Mouse (Mus musculus) embryonic facial prominence, embryonic 15.5 days (tissue): ENCODE results near the gene Ifrd2. TPM values are rescaled to one million over a fixed set of nuclear protein-coding genes. Genes with fewer than 3 reads are reported as not detected.

Experiments
- ATAC-seq: fragments of 200-750 bp; cut with Nextera tagmentation; 2 replicates; pipeline ENCODE4 v1.8.0; 2017; ENCODE audit warnings: low read depth, moderate TSS enrichment; ENCODE audit not compliant: insufficient number of reproducible peaks, low FRiP score, low TSS enrichment
- H3K27ac ChIP-seq: fragments of 300-500 bp; sonication (generic); replicated peaks from 2 replicates; pipeline ENCODE4 v1.5.1; 2015; ENCODE audit warnings: mild to moderate bottlenecking, inconsistent platforms
- H3K27me3 ChIP-seq: fragments of 300-500 bp; sonication (generic); 2 replicates; pipeline ENCODE4 v1.6.1; 2015; ENCODE audit warnings: inconsistent platforms
- H3K36me3 ChIP-seq: fragments of 300-500 bp; sonication (generic); 2 replicates; pipeline ENCODE4 v1.6.1; 2015; ENCODE audit warnings: mild to moderate bottlenecking, inconsistent platforms
- H3K4me1 ChIP-seq: fragments of 300-500 bp; sonication (generic); 2 replicates; pipeline ENCODE4 v1.6.1; 2015; ENCODE audit warnings: inconsistent platforms
- H3K4me2 ChIP-seq: fragments of 300-500 bp; sonication (generic); replicated peaks from 2 replicates; pipeline ENCODE4 v1.6.1; 2015; ENCODE audit warnings: mild to moderate bottlenecking, inconsistent platforms
- H3K4me3 ChIP-seq: fragments of 300-500 bp; sonication (generic); replicated peaks from 2 replicates; pipeline ENCODE4 v1.5.1; 2015; ENCODE audit warnings: mild to moderate bottlenecking, inconsistent platforms
- H3K9ac ChIP-seq: fragments of 300-500 bp; sonication (generic); 2 replicates; pipeline ENCODE4 v1.6.1; 2015; ENCODE audit warnings: inconsistent platforms
- H3K9me3 ChIP-seq: fragments of 300-500 bp; sonication (generic); replicated peaks from 2 replicates; pipeline ENCODE4 v1.6.1; 2016; ENCODE audit warnings: inconsistent platforms
- WGBS: fragments of 180-500 bp; shearing (Covaris S2); methylation state at CpG from one replicate; pipeline ENCODE4 v1.1.7; 2015; 5-methylcytosine and 5-hydroxymethylcytosine counted together
- polyA plus RNA-seq: library from polyadenylated mRNA; unstranded; fragments of >200 nt; fragmentation: Nextera tagmentation; extraction: Ambion mirVana; gene quantifications from 2 replicates; pipeline ENCODE4 v1.2.1, GENCODE M21; 2015

The Ifrd2 gene
- polyA plus RNA-seq, 1 experiment from 2014 or later, result 46.8 TPM

DNA sequence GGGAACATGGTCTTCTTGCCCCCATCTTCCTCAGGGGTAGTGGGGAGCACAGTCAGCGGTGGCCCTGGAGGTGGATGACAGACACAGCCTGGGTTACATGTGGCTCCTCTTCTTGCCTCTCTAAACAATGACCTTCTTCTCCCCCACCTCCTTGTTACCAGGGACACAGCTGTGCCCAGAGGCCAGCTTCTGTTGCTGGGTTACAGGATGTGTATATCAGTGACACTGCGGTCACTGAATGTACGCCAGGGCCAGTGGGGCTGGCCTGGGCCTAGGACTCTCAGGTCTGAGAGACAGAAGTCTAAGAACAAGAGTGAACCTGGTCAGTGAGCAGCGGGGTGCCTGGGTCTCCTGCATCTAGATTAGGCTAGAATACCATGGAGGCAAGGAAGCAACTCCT lies 27.6 kb downstream of the Ifrd2 start:
- H3K36me3 ChIP-seq, result peaks cover 63% of the 10 kb centered on the region
- ATAC-seq, result no peak
- H3K9me3 ChIP-seq, result no peaks in the 10 kb centered on the region
- no peaks in the 10 kb centered on the region for H3K27me3 ChIP-seq
- no peak overlapping the region for H3K9ac ChIP-seq
- no peak overlapping the region for H3K4me2 ChIP-seq
- peak overlapping the region; percentile 34; the same call in 1 of the 2 replicates for H3K27ac ChIP-seq
- 65% methylated on average over 4 of the region's 4 CpGs for WGBS
- H3K4me3 ChIP-seq, result no peak overlapping the region
- H3K4me1 ChIP-seq, result peaks cover 54% of the 10 kb centered on the region

DNA sequence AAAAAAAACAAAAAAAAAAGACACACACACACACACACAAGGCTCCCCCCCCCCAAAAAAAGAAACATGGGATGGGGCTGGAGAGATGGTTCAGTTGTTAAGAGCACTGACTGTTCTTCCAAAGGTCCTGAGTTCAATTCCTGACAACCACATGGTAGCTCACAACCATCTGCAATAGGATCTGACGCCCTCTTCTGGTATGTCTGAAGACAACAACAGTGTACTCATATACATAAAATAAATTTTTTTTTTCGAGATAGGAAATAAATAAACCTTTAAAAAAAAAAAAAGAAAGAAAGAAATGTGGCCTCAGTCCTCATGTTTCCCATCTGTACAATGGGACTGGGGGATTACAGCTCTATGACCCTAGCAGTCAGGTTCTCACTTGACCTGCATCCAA lies 30.0 kb downstream of the Ifrd2 start:
- 73% methylated on average over 2 of the region's 2 CpGs for WGBS
- H3K4me1 ChIP-seq, result peaks cover 46% of the 10 kb centered on the region
- H3K9me3 ChIP-seq, result no peaks in the 10 kb centered on the region
- H3K4me2 ChIP-seq, result no peak overlapping the region
- no peak overlapping the region for H3K9ac ChIP-seq
- peaks cover 76% of the 10 kb centered on the region for H3K36me3 ChIP-seq
- no peak overlapping the region for H3K4me3 ChIP-seq
- no peak overlapping the region for H3K27ac ChIP-seq
- no peak for ATAC-seq
- H3K27me3 ChIP-seq, result no peaks in the 10 kb centered on the region

DNA sequence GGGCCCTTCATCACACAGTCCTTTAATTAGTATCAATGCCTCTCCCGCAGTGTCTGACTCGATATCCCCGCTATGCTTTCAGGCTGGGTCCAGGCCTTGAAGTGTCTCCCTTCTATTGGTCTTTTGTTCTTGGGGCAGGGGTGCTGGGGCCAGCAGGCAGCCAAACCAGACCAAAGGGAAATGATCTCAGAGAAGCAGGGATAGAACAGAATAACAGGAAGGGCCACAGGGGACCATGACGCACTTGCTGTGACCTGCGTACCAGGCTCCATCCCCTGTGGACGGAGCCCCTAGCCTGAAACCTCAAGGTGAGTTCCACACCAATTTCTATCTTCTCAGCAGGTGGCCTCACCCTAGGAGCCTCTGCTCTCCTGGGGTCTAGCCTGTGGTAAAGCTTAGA lies 30.7 kb downstream of the Ifrd2 start:
- WGBS, result 78% methylated on average over 6 of the region's 6 CpGs
- no peaks in the 10 kb centered on the region for H3K9me3 ChIP-seq
- no peak overlapping the region for H3K4me3 ChIP-seq
- H3K4me2 ChIP-seq, result no peak overlapping the region
- peaks cover 40% of the 10 kb centered on the region for H3K4me1 ChIP-seq
- peaks cover 82% of the 10 kb centered on the region for H3K36me3 ChIP-seq
- peak overlapping the region; percentile 71; the same call in 1 of the 2 replicates for H3K27ac ChIP-seq
- no peaks in the 10 kb centered on the region for H3K27me3 ChIP-seq
- no peak for ATAC-seq
- H3K9ac ChIP-seq, result no peak overlapping the region

DNA sequence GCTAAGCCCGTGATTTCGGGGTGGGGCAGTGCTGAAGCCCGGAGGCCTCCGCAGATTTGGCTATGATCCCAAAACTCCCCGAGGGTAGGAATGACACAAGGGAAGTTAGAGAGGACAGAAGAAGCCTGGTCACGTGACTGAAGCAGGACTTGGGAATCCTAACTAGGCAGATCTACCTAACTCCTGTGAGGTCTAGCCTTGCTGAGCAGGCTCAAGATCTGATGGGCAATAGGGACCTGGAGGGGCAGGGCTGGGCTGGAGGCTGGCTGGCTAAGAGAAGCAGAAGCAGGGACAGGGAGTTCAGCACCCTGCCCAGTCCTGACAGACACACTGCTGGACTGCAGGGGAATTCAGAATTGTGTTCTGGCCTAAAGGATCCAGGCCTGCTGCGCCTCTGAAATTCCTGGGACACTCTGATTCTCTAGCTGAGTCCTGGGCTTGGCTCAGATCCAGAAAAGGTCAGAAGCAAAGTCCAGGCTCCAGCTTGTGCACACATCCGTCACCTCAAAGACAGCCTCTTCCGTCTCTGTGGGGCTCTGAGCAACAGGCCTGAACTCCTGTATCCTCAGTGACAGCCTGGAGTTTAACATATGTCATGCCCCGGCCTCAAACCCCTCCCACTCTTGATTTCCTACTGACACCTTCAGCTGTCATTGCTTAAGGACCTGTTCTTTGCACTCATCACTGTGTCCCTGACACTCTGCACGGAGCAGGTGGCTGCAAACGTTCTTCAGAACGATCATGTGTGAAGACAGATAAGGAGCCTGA lies 31.5 kb downstream of the Ifrd2 start:
- peak; percentile 7; the same call in 1 of the 2 replicates for ATAC-seq
- Histone ChIP-seq H3K4me2 (no peak overlapping the region), H3K9ac (no peak overlapping the region), H3K4me3 (no peak overlapping the region), H3K36me3 (peaks cover 86% of the 10 kb centered on the region), H3K9me3 (no peaks in the 10 kb centered on the region), H3K27me3 (no peaks in the 10 kb centered on the region), H3K27ac (peak overlapping the region; percentile 71), H3K4me1 (peaks cover 33% of the 10 kb centered on the region)
- WGBS, result 45% methylated on average over 13 of the region's 13 CpGs

DNA sequence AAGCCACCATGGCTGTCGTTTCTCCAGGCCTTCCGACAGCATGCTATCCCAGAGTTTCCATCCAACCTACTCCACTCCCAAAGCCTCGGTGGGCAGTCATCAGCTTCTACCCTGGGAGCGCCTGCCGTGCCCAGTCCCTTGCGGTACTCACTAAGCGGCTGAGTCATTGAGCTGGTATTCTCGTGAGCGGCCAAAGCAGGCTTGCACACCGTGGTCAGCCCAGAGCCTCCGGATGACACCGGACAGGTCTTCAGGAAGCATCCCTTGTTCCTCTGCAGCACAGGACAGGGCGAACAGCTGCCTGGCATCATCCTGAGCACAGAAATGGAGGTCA lies 32.1 kb downstream of the Ifrd2 start:
- H3K27ac ChIP-seq, result peak overlapping the region; percentile 71; the same call in 1 of the 2 replicates
- 79% methylated on average over 13 of the region's 13 CpGs for WGBS

DNA sequence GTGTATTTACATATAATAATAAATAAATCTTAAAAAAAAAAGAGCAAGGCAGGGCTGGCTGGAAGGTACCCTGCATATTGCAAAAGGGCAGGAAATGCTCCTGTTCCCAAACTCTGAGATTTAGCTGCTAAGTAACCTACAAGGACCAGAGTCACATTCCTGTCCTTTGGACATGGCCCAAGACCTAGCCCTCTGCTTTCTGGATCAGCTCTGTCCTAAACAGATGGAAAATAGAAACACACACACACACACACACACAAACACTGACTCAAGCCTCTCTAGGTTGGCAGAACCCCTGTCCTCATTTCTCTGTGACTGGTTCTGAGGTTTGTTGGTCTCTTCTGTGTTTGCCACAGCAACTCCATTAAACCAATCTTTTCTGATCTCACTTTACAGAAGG lies 33.5 kb downstream of the Ifrd2 start:
- Histone ChIP-seq H3K4me2 (no peak overlapping the region), H3K4me1 (peaks cover 48% of the 10 kb centered on the region), H3K9me3 (no peaks in the 10 kb centered on the region), H3K36me3 (peaks cover 83% of the 10 kb centered on the region), H3K27ac (peak overlapping the region; percentile 44; the same call in 1 of the 2 replicates), H3K4me3 (no peak overlapping the region), H3K27me3 (no peaks in the 10 kb centered on the region), H3K9ac (no peak overlapping the region)
- no peak for ATAC-seq

More for the DNA sequence above, 32.1 kb downstream of the Ifrd2 start:
- Histone ChIP-seq H3K4me3 (no peak overlapping the region), H3K9ac (no peak overlapping the region), H3K4me1 (peaks cover 35% of the 10 kb centered on the region), H3K36me3 (peaks cover 87% of the 10 kb centered on the region), H3K27me3 (no peaks in the 10 kb centered on the region), H3K9me3 (no peaks in the 10 kb centered on the region), H3K4me2 (no peak overlapping the region)
- ATAC-seq, result 0 out of 2 replicates have a peak, but pooled peaks have one; percentile 1

DNA sequence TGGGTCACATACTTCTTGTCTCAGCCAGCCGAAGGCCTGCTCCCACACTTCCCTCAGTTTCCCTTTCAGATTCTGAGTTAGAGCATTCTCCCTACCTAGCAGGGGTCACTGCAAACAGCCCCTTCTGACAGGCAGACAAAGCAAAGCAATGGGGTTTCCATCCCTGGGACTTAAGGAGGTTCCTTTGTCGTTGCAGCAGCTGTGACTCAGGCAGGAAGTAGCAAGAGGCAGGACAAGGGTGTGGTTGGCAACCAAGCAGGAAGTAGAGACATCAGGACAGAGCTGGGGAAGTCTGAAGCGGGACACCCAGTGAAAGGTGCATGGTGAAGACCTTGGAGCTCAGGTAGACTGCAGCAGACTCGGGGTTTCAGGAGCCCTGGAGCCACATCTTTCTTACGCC lies 37.1 kb downstream of the Ifrd2 start:
- WGBS, result 74% methylated on average over 5 of the region's 5 CpGs
- peaks cover 69% of the 10 kb centered on the region for H3K4me1 ChIP-seq
- ATAC-seq, result no peak
- 0 out of 2 replicates have a peak overlapping the region, but pooled peaks have one; percentile 3 for H3K4me2 ChIP-seq
- peaks cover 48% of the 10 kb centered on the region for H3K36me3 ChIP-seq
- no peak overlapping the region for H3K9ac ChIP-seq
- H3K4me3 ChIP-seq, result no peak overlapping the region
- H3K27ac ChIP-seq, result peak overlapping the region; percentile 94; the same call in 1 of the 2 replicates
- no peaks in the 10 kb centered on the region for H3K27me3 ChIP-seq
- no peaks in the 10 kb centered on the region for H3K9me3 ChIP-seq

DNA sequence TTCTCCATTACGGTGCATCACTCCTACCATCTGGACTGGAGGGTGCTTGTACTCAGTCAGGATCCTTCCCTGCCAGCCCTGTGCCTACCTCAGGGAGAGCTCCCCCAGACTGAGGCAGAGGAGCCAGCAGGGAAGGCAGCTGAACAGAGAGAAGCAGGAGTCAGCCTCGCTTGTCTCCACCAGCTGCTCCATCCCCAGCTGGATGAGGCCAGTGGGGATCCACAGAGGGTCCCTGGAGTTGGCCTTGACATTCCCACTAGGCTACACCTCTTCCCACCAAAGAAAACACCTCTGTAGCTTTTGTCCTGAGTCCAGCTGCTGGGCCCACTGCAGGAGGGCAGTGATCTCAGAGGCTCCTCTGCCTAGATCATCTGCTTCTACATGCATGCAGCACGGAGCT lies 37.5 kb downstream of the Ifrd2 start:
- Histone ChIP-seq H3K4me2 (no peak overlapping the region), H3K36me3 (peaks cover 44% of the 10 kb centered on the region), H3K9me3 (no peaks in the 10 kb centered on the region), H3K27ac (peak overlapping the region; percentile 94; the same call in 1 of the 2 replicates), H3K9ac (no peak overlapping the region), H3K27me3 (no peaks in the 10 kb centered on the region), H3K4me1 (peaks cover 69% of the 10 kb centered on the region), H3K4me3 (no peak overlapping the region)
- WGBS, result 82% methylated on average over 3 of the region's 3 CpGs
- ATAC-seq, result no peak

DNA sequence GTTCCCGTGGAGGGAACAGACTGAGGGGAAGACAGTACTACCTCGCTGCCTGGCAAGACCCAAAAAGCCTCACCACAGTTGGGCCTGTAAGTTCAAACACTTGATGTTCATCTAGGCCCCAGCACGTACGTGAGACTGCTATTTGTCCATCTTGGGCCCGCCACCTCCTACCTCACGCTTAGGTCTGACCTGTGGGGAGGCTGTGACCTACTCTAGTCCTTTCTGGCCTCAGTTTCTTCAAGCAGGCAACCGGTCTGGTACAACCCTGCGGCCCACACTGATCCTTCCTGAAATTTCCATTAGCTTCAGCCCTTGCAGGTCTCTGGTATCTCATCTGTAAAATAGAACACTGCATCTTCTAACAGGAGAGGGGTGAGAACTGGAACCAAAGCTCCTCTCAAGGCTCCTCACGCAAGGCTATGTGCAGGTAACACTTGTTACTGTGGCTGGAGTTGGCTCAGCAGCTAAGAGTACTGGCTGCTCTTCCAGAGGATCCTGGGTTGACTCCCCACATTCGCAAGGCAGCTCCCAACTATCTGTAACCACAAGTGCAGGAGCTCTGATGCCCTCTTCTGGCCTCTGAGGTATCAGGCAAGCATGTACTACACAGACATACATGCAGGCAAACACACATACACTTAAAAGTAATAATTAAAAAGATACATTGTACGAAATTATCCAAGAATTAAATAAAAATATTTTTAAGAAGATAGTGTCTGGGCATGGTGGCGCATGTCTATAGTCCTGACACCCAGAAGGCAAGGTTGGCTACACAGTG lies 38.1 kb downstream of the Ifrd2 start:
- H3K9me3 ChIP-seq, result no peaks in the 10 kb centered on the region
- H3K4me2 ChIP-seq, result no peak overlapping the region
- peaks cover 70% of the 10 kb centered on the region for H3K4me1 ChIP-seq
- H3K27me3 ChIP-seq, result no peaks in the 10 kb centered on the region
- H3K36me3 ChIP-seq, result peaks cover 38% of the 10 kb centered on the region
- H3K9ac ChIP-seq, result no peak overlapping the region
- ATAC-seq, result no peak
- WGBS, result 89% methylated on average over 12 of the region's 12 CpGs
- peak overlapping the region; percentile 94 for H3K27ac ChIP-seq
- H3K4me3 ChIP-seq, result no peak overlapping the region

DNA sequence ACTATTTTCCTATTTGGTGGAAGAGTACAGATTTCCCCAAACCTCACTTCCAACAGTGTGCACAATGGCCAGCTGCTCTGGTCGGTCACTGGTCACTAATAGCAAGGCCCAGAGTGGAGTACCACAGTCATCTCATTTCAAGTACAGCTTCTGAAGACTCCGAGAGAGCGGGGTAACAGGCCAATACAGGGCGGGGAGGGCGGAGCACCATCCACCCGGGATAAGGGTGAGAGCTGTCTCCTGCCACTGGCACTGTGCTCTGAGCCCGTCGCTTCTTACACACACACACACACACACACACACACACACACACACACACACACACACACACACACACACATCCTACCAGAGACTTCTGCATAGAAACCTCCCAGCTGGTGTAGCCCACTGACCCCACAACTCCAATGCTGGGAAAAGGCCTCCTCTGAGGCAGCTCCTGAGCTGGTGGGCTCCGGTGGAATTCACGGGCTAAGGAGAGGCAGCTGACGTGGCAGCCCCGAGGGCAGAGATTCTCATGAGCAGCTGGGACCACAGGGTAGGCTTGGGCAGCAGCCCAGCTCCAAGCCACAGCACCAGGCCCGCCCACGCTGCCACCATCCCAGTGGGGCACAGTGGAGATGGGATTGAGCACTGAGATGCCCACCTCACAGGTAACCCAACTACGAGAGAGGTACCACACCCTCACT lies 38.9 kb downstream of the Ifrd2 start:
- peak overlapping the region; percentile 2; the same call in 1 of the 2 replicates for H3K9ac ChIP-seq
- peak overlapping the region; percentile 22 for H3K4me3 ChIP-seq
- peak overlapping the region; percentile 94 for H3K27ac ChIP-seq
- peak overlapping the region; percentile 38 for H3K4me2 ChIP-seq
- 28% methylated on average over 15 of the region's 15 CpGs for WGBS
- peaks cover 38% of the 10 kb centered on the region for H3K36me3 ChIP-seq
- peak; percentile 71 for ATAC-seq
- no peaks in the 10 kb centered on the region for H3K9me3 ChIP-seq
- peaks cover 73% of the 10 kb centered on the region for H3K4me1 ChIP-seq
- no peaks in the 10 kb centered on the region for H3K27me3 ChIP-seq

DNA sequence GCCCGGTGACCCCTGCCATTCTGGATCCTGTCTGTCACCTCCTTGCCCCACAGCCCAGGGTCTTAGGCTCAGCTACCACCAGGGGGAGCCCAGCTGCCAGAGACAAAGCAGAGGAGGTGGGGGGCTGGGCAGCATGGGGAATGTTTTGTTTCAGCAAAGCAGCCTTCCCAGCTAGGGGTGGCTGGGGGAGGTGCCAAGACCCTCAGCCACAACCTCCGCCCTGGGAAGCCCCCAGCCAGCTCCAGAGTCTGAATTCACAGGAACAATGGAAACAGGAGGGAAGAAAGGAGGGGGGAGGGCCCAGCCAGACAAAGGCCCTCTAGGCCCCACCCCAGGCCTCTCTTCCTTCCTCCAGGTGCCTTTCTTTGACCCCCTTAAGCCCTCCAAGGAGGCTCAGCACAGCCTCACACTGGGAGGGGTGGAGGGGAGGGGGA lies 39.4 kb downstream of the Ifrd2 start:
- Histone ChIP-seq H3K27me3 (no peaks in the 10 kb centered on the region), H3K4me3 (peak overlapping the region; percentile 22), H3K27ac (peak overlapping the region; percentile 94), H3K36me3 (peaks cover 37% of the 10 kb centered on the region), H3K9me3 (no peaks in the 10 kb centered on the region), H3K9ac (peak overlapping the region; percentile 2; the same call in 1 of the 2 replicates), H3K4me2 (peak overlapping the region; percentile 38), H3K4me1 (peaks cover 79% of the 10 kb centered on the region)
- 0% methylated on average over 2 of the region's 2 CpGs for whole genome bisulfite sequencing
- ATAC-seq, result peak; percentile 63
